In the genomic region with DNA sequence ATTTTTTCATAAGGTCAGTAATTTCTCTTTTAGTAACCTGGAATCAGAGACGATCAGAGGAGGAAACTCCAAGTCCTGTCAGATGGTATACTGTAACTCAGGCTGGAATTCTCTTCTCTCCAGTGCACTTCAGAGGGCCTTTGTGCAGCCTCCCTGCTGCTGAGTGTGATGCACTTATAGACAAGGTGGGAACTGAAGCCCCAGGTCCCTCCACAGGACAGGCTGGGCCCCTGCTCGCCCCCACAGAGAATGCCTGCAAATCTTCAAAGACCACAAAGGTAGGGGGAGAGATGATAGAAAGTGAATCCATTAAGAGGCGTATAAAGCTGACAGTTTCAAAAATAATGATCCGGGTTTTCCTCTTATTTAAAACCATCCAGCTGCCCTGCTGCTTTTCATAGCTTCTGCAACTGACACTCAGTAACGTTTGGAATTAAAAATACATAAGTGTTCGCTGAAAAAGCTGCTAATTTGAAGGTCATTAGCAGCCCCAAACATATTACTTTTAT, we compare ENCODE assay signal across 24 mouse cellular contexts. TPM values are rescaled to one million over a fixed set of nuclear protein-coding genes. Genes with fewer than 3 reads are reported as not detected.
A peak's percentile ranks its signal among the peaks of the same experiment; 100 is the strongest.
DNase-seq lines count a peak whose midpoint lies in the region; ATAC-seq lines count a peak whose summit lies in the region.
"Had no signal": no experiment of that assay in that cellular context is flagged by ENCODE, and none has a peak within 500 bp of the region (broad histone marks: within the 10 kb centered on the region; RNA-seq: fewer than 3 reads in every experiment).

No protein-coding gene starts in this region.

- WGBS in forebrain, embryonic 12.5 days = 47% methylated on average over 6 of the region's 6 CpGs
- WGBS in forebrain, embryonic 16.5 days = 40% methylated on average over 6 of the region's 6 CpGs
- 59% methylated on average over 6 of the region's 6 CpGs for WGBS in hindbrain, embryonic 13.5 days
- WGBS in hindbrain, embryonic 11.5 days = 68% methylated on average over 6 of the region's 6 CpGs
- 30% methylated on average over 6 of the region's 6 CpGs for WGBS in midbrain, embryonic 15.5 days

- no peak overlapping the region for H3K9ac ChIP-seq in forebrain, embryonic 12.5 days
- H3K9ac ChIP-seq in forebrain, embryonic 16.5 days (replicated peaks; ENCODE audit: low read depth, low read length) = no peak overlapping the region
- no peak overlapping the region for H3K9ac ChIP-seq in hindbrain, embryonic 13.5 days
- H3K9ac ChIP-seq in hindbrain, embryonic 11.5 days (ENCODE audit: low read depth, low read length) = no peak overlapping the region
- no peak overlapping the region for H3K9ac ChIP-seq in midbrain, embryonic 15.5 days
- H3K9ac ChIP-seq: embryonic facial prominence, embryonic 15.5 days; heart, embryonic 12.5 days; hindbrain, embryonic 12.5 days; intestine, embryonic 15.5 days had no signal

- no peak overlapping the region for H3K4me2 ChIP-seq in forebrain, embryonic 12.5 days
- no peak overlapping the region for H3K4me2 ChIP-seq in forebrain, embryonic 16.5 days (ENCODE audit: low read length)
- H3K4me2 ChIP-seq in hindbrain, embryonic 13.5 days = no peak overlapping the region
- no peak overlapping the region for H3K4me2 ChIP-seq in hindbrain, embryonic 11.5 days (replicated peaks; ENCODE audit: low read depth, low read length)
- H3K4me2 ChIP-seq in midbrain, embryonic 15.5 days = no peak overlapping the region
- H3K4me2 ChIP-seq: embryonic facial prominence, embryonic 15.5 days; heart, embryonic 12.5 days; hindbrain, embryonic 12.5 days; intestine, embryonic 15.5 days had no signal

- H3K9me3 ChIP-seq in forebrain, embryonic 12.5 days = no peaks in the 10 kb centered on the region
- no peaks in the 10 kb centered on the region for H3K9me3 ChIP-seq in forebrain, embryonic 16.5 days (ENCODE audit: control insufficient read depth, low read length)
- H3K9me3 ChIP-seq in hindbrain, embryonic 13.5 days = no peaks in the 10 kb centered on the region
- H3K9me3 ChIP-seq in hindbrain, embryonic 11.5 days (ENCODE audit: control insufficient read depth, low read length) = no peaks in the 10 kb centered on the region
- no peaks in the 10 kb centered on the region for H3K9me3 ChIP-seq in midbrain, embryonic 15.5 days
- H3K9me3 ChIP-seq: embryonic facial prominence, embryonic 15.5 days; heart, embryonic 12.5 days; hindbrain, embryonic 12.5 days; intestine, embryonic 15.5 days had no signal

- no peak for ATAC-seq in forebrain, embryonic 12.5 days (ENCODE audit: low FRiP score)
- no peak for ATAC-seq in forebrain, embryonic 16.5 days
- ATAC-seq in hindbrain, embryonic 13.5 days (ENCODE audit: low FRiP score) = no peak
- no peak for ATAC-seq in hindbrain, embryonic 11.5 days (ENCODE audit: low FRiP score)
- ATAC-seq in midbrain, embryonic 15.5 days (replicated peaks) = peak; percentile 67
- ATAC-seq: intestine, embryonic 15.5 days had no signal

- no peak overlapping the region for H3K4me3 ChIP-seq in forebrain, embryonic 12.5 days (replicated peaks)
- no peak overlapping the region for H3K4me3 ChIP-seq in forebrain, embryonic 16.5 days (replicated peaks; ENCODE audit: low read length)
- no peak overlapping the region for H3K4me3 ChIP-seq in hindbrain, embryonic 13.5 days
- H3K4me3 ChIP-seq in hindbrain, embryonic 11.5 days (ENCODE audit: low read depth, low read length) = no peak overlapping the region
- H3K4me3 ChIP-seq in midbrain, embryonic 15.5 days = no peak overlapping the region
- H3K4me3 ChIP-seq: embryonic facial prominence, embryonic 15.5 days; erythroblast, embryonic 14.5 days; gastrocnemius, adult 2 months; heart, embryonic 12.5 days; hindbrain, embryonic 12.5 days; intestine, embryonic 15.5 days had no signal

- no peaks in the 10 kb centered on the region for H3K27me3 ChIP-seq in forebrain, embryonic 12.5 days
- no peaks in the 10 kb centered on the region for H3K27me3 ChIP-seq in forebrain, embryonic 16.5 days (replicated peaks; ENCODE audit: control insufficient read depth, insufficient read depth, low read length)
- no peaks in the 10 kb centered on the region for H3K27me3 ChIP-seq in hindbrain, embryonic 13.5 days
- no peaks in the 10 kb centered on the region for H3K27me3 ChIP-seq in hindbrain, embryonic 11.5 days (ENCODE audit: control insufficient read depth, insufficient read depth, low read length)
- H3K27me3 ChIP-seq in midbrain, embryonic 15.5 days (replicated peaks) = no peaks in the 10 kb centered on the region
- H3K27me3 ChIP-seq: embryonic facial prominence, embryonic 15.5 days; heart, embryonic 12.5 days; hindbrain, embryonic 12.5 days; intestine, embryonic 15.5 days had no signal

- H3K36me3 ChIP-seq in forebrain, embryonic 12.5 days (replicated peaks) = no peaks in the 10 kb centered on the region
- no peaks in the 10 kb centered on the region for H3K36me3 ChIP-seq in forebrain, embryonic 16.5 days (ENCODE audit: control insufficient read depth, insufficient read depth)
- no peaks in the 10 kb centered on the region for H3K36me3 ChIP-seq in hindbrain, embryonic 13.5 days
- H3K36me3 ChIP-seq in hindbrain, embryonic 11.5 days (ENCODE audit: control insufficient read depth, insufficient read depth, low read length) = no peaks in the 10 kb centered on the region
- no peaks in the 10 kb centered on the region for H3K36me3 ChIP-seq in midbrain, embryonic 15.5 days (replicated peaks)
- H3K36me3 ChIP-seq: embryonic facial prominence, embryonic 15.5 days; heart, embryonic 12.5 days; hindbrain, embryonic 12.5 days; intestine, embryonic 15.5 days had no signal

- no peak for DNase-seq in hindbrain, embryonic 11.5 days (ENCODE audit: low spot score)
- DNase-seq in adrenal gland, postnatal 10 days = no peak
- DNase-seq in embryo, embryonic 11 days = no peak
- DNase-seq: adrenal gland, postnatal 25 days; cerebellum, adult 2 months; cerebellum, postnatal 10 days; gastrocnemius, adult 2 months; gastrocnemius, postnatal 25 days had no signal

- 0 out of 2 replicates have a peak overlapping the region, but pooled peaks have one; percentile 5 for H3K27ac ChIP-seq in forebrain, embryonic 12.5 days
- H3K27ac ChIP-seq in forebrain, embryonic 16.5 days (ENCODE audit: low read length) = no peak overlapping the region
- H3K27ac ChIP-seq in hindbrain, embryonic 13.5 days = peak overlapping the region; percentile 60; the same call in 1 of the 2 replicates
- no peak overlapping the region for H3K27ac ChIP-seq in hindbrain, embryonic 11.5 days (ENCODE audit: low read depth, low read length)
- peak overlapping the region; percentile 71 for H3K27ac ChIP-seq in midbrain, embryonic 15.5 days
- H3K27ac ChIP-seq: embryonic facial prominence, embryonic 15.5 days; gastrocnemius, adult 2 months; hindbrain, embryonic 12.5 days; intestine, embryonic 15.5 days had no signal

- H3K4me1 ChIP-seq in forebrain, embryonic 12.5 days = peaks cover 39% of the 10 kb centered on the region
- H3K4me1 ChIP-seq in forebrain, embryonic 16.5 days (replicated peaks; ENCODE audit: control insufficient read depth, insufficient read depth, low read length) = peaks cover 24% of the 10 kb centered on the region
- peaks cover 33% of the 10 kb centered on the region for H3K4me1 ChIP-seq in hindbrain, embryonic 13.5 days (replicated peaks)
- H3K4me1 ChIP-seq in hindbrain, embryonic 11.5 days (replicated peaks; ENCODE audit: control insufficient read depth, insufficient read depth, low read length) = peaks cover 11% of the 10 kb centered on the region
- peaks cover 26% of the 10 kb centered on the region for H3K4me1 ChIP-seq in midbrain, embryonic 15.5 days
- H3K4me1 ChIP-seq: embryonic facial prominence, embryonic 15.5 days; heart, embryonic 12.5 days; intestine, embryonic 15.5 days had no signal

RNA-seq across cellular contexts. Expression of a gene that starts 46.2 kb away (rescaled TPM):
- 0.20 TPM in 1 of 2 replicates, not detected in the other for polyA plus RNA-seq in forebrain, embryonic 12.5 days (2016; fragmentation: Nextera tagmentation; extraction: Ambion mirVana)
- polyA plus RNA-seq in forebrain, embryonic 16.5 days (2015; fragmentation: Nextera tagmentation; extraction: Ambion mirVana) = 0.42 and 0.71 TPM in 2 replicates
- polyA plus RNA-seq in hindbrain, embryonic 13.5 days (2015; fragmentation: Nextera tagmentation; extraction: Ambion mirVana) = 0.62 and 1.0 TPM in 2 replicates
- polyA plus RNA-seq in hindbrain, embryonic 11.5 days (2014; fragmentation: Nextera tagmentation; extraction: Ambion mirVana) = 0.28 TPM in 1 of 2 replicates, not detected in the other
- polyA plus RNA-seq in midbrain, embryonic 15.5 days (2015; fragmentation: Nextera tagmentation; extraction: Ambion mirVana) = 0.66 and 1.4 TPM in 2 replicates
- not detected for total RNA-seq in adrenal gland, postnatal 10 days (2021)
- total RNA-seq: adrenal gland, postnatal 25 days; gastrocnemius, adult 2 months; gastrocnemius, postnatal 25 days; granulocyte monocyte progenitor cell, adult 5-6 weeks; heart, adult 8-10 months; heart, postnatal 25 days; MEL had no signal
- polyA plus RNA-seq: C2C12; cerebellum, adult 2 months; embryonic facial prominence, embryonic 11.5 days; embryonic facial prominence, embryonic 15.5 days; erythroblast, embryonic 14.5 days; heart, embryonic 12.5 days; heart, embryonic 16.5 days had no signal

Comparison
In these comparisons a context has a peak if more than half of its experiments do, and no peak if none do; other contexts are left out.
1. H3K27ac ChIP-seq: peak in forebrain, embryonic 12.5 days (single experiment), hindbrain, embryonic 13.5 days (single experiment) and midbrain, embryonic 15.5 days (single experiment); none in forebrain, embryonic 16.5 days (single experiment) and hindbrain, embryonic 11.5 days (single experiment).